Mouse (Mus musculus) right cerebral cortex, postnatal 14 days (tissue): Measurements from ENCODE around the gene Ppfibp1.

ENCODE experiments used
- DNase-seq: peaks from one replicate; pipeline ENCODE4 v3.0.0; 2022

The Ppfibp1 gene

GRCm38 (mm10) chr6:146918341-146918740, 30.1 kb downstream of the Ppfibp1 start:
- DNase-seq = no peak

- no peak for DNase-seq
Observed at GRCm38 (mm10) chr6:146926415-146926980, 38.2 kb downstream of the Ppfibp1 start.

GRCm38 (mm10) chr6:146928108-146928507, 39.8 kb downstream of the Ppfibp1 start:
- DNase-seq = no peak

- DNase-seq = no peak
Observed at GRCm38 (mm10) chr6:146929031-146929430, 40.7 kb downstream of the Ppfibp1 start.

- DNase-seq = no peak
Observed at GRCm38 (mm10) chr6:146933123-146933522, 44.8 kb downstream of the Ppfibp1 start.

GRCm38 (mm10) chr6:146935957-146936356, 47.7 kb downstream of the Ppfibp1 start:
- DNase-seq = no peak

GRCm38 (mm10) chr6:146939026-146939425, 50.7 kb downstream of the Ppfibp1 start:
- DNase-seq = no peak

GRCm38 (mm10) chr6:146941505-146942275, 53.4 kb downstream of the Ppfibp1 start:
- DNase-seq = no peak

- no peak for DNase-seq
Observed at GRCm38 (mm10) chr6:146944009-146944408, 55.7 kb downstream of the Ppfibp1 start.

GRCm38 (mm10) chr6:146944830-146945229, 56.5 kb downstream of the Ppfibp1 start:
- DNase-seq = no peak

GRCm38 (mm10) chr6:146946327-146947029, 58.2 kb downstream of the Ppfibp1 start:
- DNase-seq = no peak

GRCm38 (mm10) chr6:146947186-146947585, 58.9 kb downstream of the Ppfibp1 start:
- no peak for DNase-seq

GRCm38 (mm10) chr6:146949682-146950453, 61.6 kb downstream of the Ppfibp1 start:
- DNase-seq = no peak

GRCm38 (mm10) chr6:146950454-146950832, 62.2 kb downstream of the Ppfibp1 start:
- DNase-seq = no peak

GRCm38 (mm10) chr6:146954258-146954657, 66.0 kb downstream of the Ppfibp1 start, which contains the start of gene 1700034J05Rik:
Gene 1700034J05Rik, minus strand, starts transcription at chr6:146954422.
- no peak for DNase-seq

GRCm38 (mm10) chr6:146955475-146955874, 67.2 kb downstream of the Ppfibp1 start:
- no peak for DNase-seq

- DNase-seq = peak; percentile 43
Observed at GRCm38 (mm10) chr6:146955896-146956295, 67.6 kb downstream of the Ppfibp1 start.

- no peak for DNase-seq
Observed at GRCm38 (mm10) chr6:146956961-146957360, 68.7 kb downstream of the Ppfibp1 start.

- DNase-seq = no peak
Observed at GRCm38 (mm10) chr6:146958694-146959093, 70.4 kb downstream of the Ppfibp1 start.

- no peak for DNase-seq
Observed at GRCm38 (mm10) chr6:146959908-146960680, 71.8 kb downstream of the Ppfibp1 start.

- DNase-seq = no peak
Observed at GRCm38 (mm10) chr6:146960956-146961355, 72.7 kb downstream of the Ppfibp1 start.

- no peak for DNase-seq
Observed at GRCm38 (mm10) chr6:146961832-146962481, 73.7 kb downstream of the Ppfibp1 start.
